Mouse (Mus musculus) midbrain, postnatal 0 days (tissue): ENCODE data around the gene Elf2. TPM values are rescaled to one million over a fixed set of nuclear protein-coding genes. Genes with fewer than 3 reads are reported as not detected.

Experiments used
- ATAC-seq: fragments of 200-750 bp; cut with Nextera tagmentation; 2 replicates; pipeline ENCODE4 v1.8.0; 2017; ENCODE audit warnings: moderate number of reproducible peaks, mild to moderate bottlenecking, moderate TSS enrichment, moderate library complexity; ENCODE audit not compliant: low FRiP score
- DNase-seq: peaks from one replicate; pipeline ENCODE4 v3.0.0-alpha.2; 2015; ENCODE audit warnings: low spot score
- H3K27ac ChIP-seq: fragments of 300-500 bp; sonication (generic); 2 replicates; pipeline ENCODE4 v1.5.1; 2014; ENCODE audit warnings: low read depth, mild to moderate bottlenecking, low read length, mixed read lengths
- H3K27me3 ChIP-seq: fragments of 300-500 bp; sonication (generic); 2 replicates; pipeline ENCODE4 v1.6.1; 2014; ENCODE audit warnings: low read length, control low read depth, mixed read lengths; ENCODE audit not compliant: insufficient read depth
- H3K36me3 ChIP-seq: fragments of 300-500 bp; sonication (generic); 2 replicates; pipeline ENCODE4 v1.6.1; 2014; ENCODE audit warnings: low read length, control low read depth, mixed read lengths; ENCODE audit not compliant: insufficient read depth
- H3K4me1 ChIP-seq: fragments of 300-500 bp; sonication (generic); 2 replicates; pipeline ENCODE4 v1.6.1; 2014; ENCODE audit warnings: mild to moderate bottlenecking, control low read depth, antibody characterized with exemption, low read length, mixed read lengths; ENCODE audit not compliant: insufficient read depth
- H3K4me2 ChIP-seq: fragments of 300-500 bp; sonication (generic); 2 replicates; pipeline ENCODE4 v1.6.1; 2014; ENCODE audit warnings: low read depth, mild to moderate bottlenecking, low read length, mixed read lengths; ENCODE audit not compliant: poor library complexity, severe bottlenecking
- H3K4me3 ChIP-seq: fragments of 300-500 bp; sonication (generic); 2 replicates; pipeline ENCODE4 v1.5.1; 2014; ENCODE audit warnings: low read depth, mild to moderate bottlenecking, low read length, moderate library complexity
- H3K9ac ChIP-seq: fragments of 300-500 bp; sonication (generic); replicated peaks from 2 replicates; pipeline ENCODE4 v1.6.1; 2014; ENCODE audit warnings: mild to moderate bottlenecking, low read length, moderate library complexity, mixed read lengths; ENCODE audit not compliant: poor library complexity, severe bottlenecking
- H3K9me3 ChIP-seq: fragments of 300-500 bp; sonication (generic); 2 replicates; pipeline ENCODE4 v1.6.1; 2016; ENCODE audit warnings: low read length, control low read depth
- CTCF ChIP-seq: IDR thresholded peaks from 2 replicates; pipeline ENCODE4 v1.5.1; 2016; ENCODE audit warnings: antibody characterized with exemption, mild to moderate bottlenecking
- WGBS: fragments of 180-500 bp; shearing (Covaris S2); extraction: QIAGEN DNeasy Blood & Tissue Kit; methylation state at CpG from one replicate; pipeline ENCODE4 v1.1.7; 2014; 5-methylcytosine and 5-hydroxymethylcytosine counted together
- polyA plus RNA-seq: library from polyadenylated mRNA; unstranded; fragments of >200 nt; fragmentation: Nextera tagmentation; extraction: Ambion mirVana; gene quantifications from 2 replicates; pipeline ENCODE4 v1.2.1, GENCODE M21; 2015
- total RNA-seq: library from RNA; depleted of rRNA; stranded (reverse); fragments of >200 nt; gene quantifications from 2 replicates; pipeline ENCODE4 v1.2.3, GENCODE M21; 2014

The Elf2 gene
- total and polyA plus RNA-seq, 2 experiments from 2014 or later, result 26.1 to 38.7 TPM

- Histone ChIP-seq H3K27me3 (no peaks in the 10 kb centered on the region), H3K4me3 (no peak overlapping the region), H3K9me3 (no peaks in the 10 kb centered on the region), H3K27ac (no peak overlapping the region), H3K36me3 (no peaks in the 10 kb centered on the region), H3K4me2 (no peak overlapping the region), H3K9ac (no peak overlapping the region), H3K4me1 (no peaks in the 10 kb centered on the region)
- TF ChIP-seq CTCF, result no peak
- DNase-seq (no peak), ATAC-seq (no peak)
- 66% methylated on average over 2 of the region's 2 CpGs for whole genome bisulfite sequencing
Observed at GRCm38 (mm10) chr3:51306621-51307020, 33.8 kb downstream of the Elf2 start.

- Histone ChIP-seq H3K27me3 (no peaks in the 10 kb centered on the region), H3K4me1 (no peaks in the 10 kb centered on the region), H3K4me3 (no peak overlapping the region), H3K9ac (no peak overlapping the region), H3K36me3 (no peaks in the 10 kb centered on the region), H3K9me3 (no peaks in the 10 kb centered on the region), H3K4me2 (no peak overlapping the region), H3K27ac (no peak overlapping the region)
- ATAC-seq (no peak), DNase-seq (no peak)
- 90% methylated on average over 8 of the region's 8 CpGs for WGBS
- no peak for TF ChIP-seq CTCF
Observed at GRCm38 (mm10) chr3:51305961-51306360, 34.5 kb downstream of the Elf2 start.

- no peak overlapping the region for H3K4me3 ChIP-seq
- H3K9ac ChIP-seq, result no peak overlapping the region
- ATAC-seq (no peak), DNase-seq (no peak)
- H3K9me3 ChIP-seq, result no peaks in the 10 kb centered on the region
- no peaks in the 10 kb centered on the region for H3K27me3 ChIP-seq
- no peaks in the 10 kb centered on the region for H3K36me3 ChIP-seq
- H3K4me2 ChIP-seq, result no peak overlapping the region
- WGBS, result 95% methylated on average over 3 of the region's 3 CpGs
- no peak overlapping the region for H3K27ac ChIP-seq
- no peaks in the 10 kb centered on the region for H3K4me1 ChIP-seq
- no peak for TF ChIP-seq CTCF
Observed at GRCm38 (mm10) chr3:51302971-51303476, 37.4 kb downstream of the Elf2 start.

- Histone ChIP-seq H3K9ac (no peak overlapping the region), H3K27me3 (no peaks in the 10 kb centered on the region), H3K4me1 (no peaks in the 10 kb centered on the region), H3K27ac (no peak overlapping the region), H3K9me3 (no peaks in the 10 kb centered on the region), H3K4me3 (no peak overlapping the region), H3K4me2 (no peak overlapping the region), H3K36me3 (no peaks in the 10 kb centered on the region)
- no peak for ATAC-seq
- WGBS, result 86% methylated on average over 6 of the region's 6 CpGs
- no peak for DNase-seq
- no peak for TF ChIP-seq CTCF
Observed at GRCm38 (mm10) chr3:51301583-51301982, 38.9 kb downstream of the Elf2 start.

- Histone ChIP-seq H3K4me2 (no peak overlapping the region), H3K27ac (no peak overlapping the region), H3K9me3 (no peaks in the 10 kb centered on the region), H3K27me3 (no peaks in the 10 kb centered on the region), H3K9ac (no peak overlapping the region), H3K36me3 (no peaks in the 10 kb centered on the region), H3K4me3 (no peak overlapping the region), H3K4me1 (no peaks in the 10 kb centered on the region)
- ATAC-seq (no peak), DNase-seq (no peak)
- 67% methylated on average over 1 of the region's 1 CpGs for WGBS
- no peak for TF ChIP-seq CTCF
Observed at GRCm38 (mm10) chr3:51296790-51297189, 43.7 kb downstream of the Elf2 start.

GRCm38 (mm10) chr3:51295225-51295624 is 45.2 kb downstream of the Elf2 start:
- ATAC-seq, result no peak
- Histone ChIP-seq H3K36me3 (no peaks in the 10 kb centered on the region), H3K9me3 (no peaks in the 10 kb centered on the region), H3K9ac (no peak overlapping the region), H3K4me2 (no peak overlapping the region), H3K27me3 (no peaks in the 10 kb centered on the region), H3K27ac (no peak overlapping the region), H3K4me1 (no peaks in the 10 kb centered on the region), H3K4me3 (no peak overlapping the region)
- DNase-seq, result peak; percentile 24
- WGBS, result 68% methylated on average over 2 of the region's 2 CpGs
- no peak for TF ChIP-seq CTCF
